Mouse (Mus musculus): ENCODE measurements around the gene Ube2q1. TPM values are rescaled to one million over a fixed set of nuclear protein-coding genes. Genes with fewer than 3 reads are reported as not detected.

Ube2q1 gene
- 43.8 and 138 TPM in 2 replicates for polyA plus RNA-seq (2012; ENCODE audit: low replicate concordance)

GRCm38 (mm10) chr3:89772968-89773709 is at the start of gene Ube2q1:
Gene Ube2q1, plus strand, starts transcription at chr3:89773616.

GRCm38 (mm10) chr3:89764119-89764724 is 9.2 kb upstream of the Ube2q1 start, which contains the start of gene Chrnb2:
Gene Chrnb2, minus strand, starts transcription at chr3:89764632.

GRCm38 (mm10) chr3:89830815-89831591 is 57.6 kb downstream of the Ube2q1 start, which contains the start of gene She:
Gene She, plus strand, starts transcription at chr3:89831370.

Other genes starting within 250 kb of the Ube2q1 start
- 17.7 and 31.8 TPM in 2 replicates for gene Adar, start 58.6 kb upstream of the Ube2q1 start, polyA plus RNA-seq (2012; ENCODE audit: low replicate concordance)
- 0.76 and 0.86 TPM in 2 replicates for gene Chrnb2, start 9.0 kb upstream of the Ube2q1 start, polyA plus RNA-seq (2012; ENCODE audit: low replicate concordance)
- 0.35 and 0.85 TPM in 2 replicates for gene She, start 57.8 kb downstream of the Ube2q1 start, polyA plus RNA-seq (2012; ENCODE audit: low replicate concordance)
- gene Il6ra, start 139.6 kb downstream of the Ube2q1 start, polyA plus RNA-seq (2012; ENCODE audit: low replicate concordance) = 46.6 and 58.2 TPM in 2 replicates
- gene Atp8b2, start 189.9 kb downstream of the Ube2q1 start, polyA plus RNA-seq (2012; ENCODE audit: low replicate concordance) = 17.9 and 25.2 TPM in 2 replicates
- gene Hax1, start 225.2 kb downstream of the Ube2q1 start, polyA plus RNA-seq (2012; ENCODE audit: low replicate concordance) = 7.5 and 28.3 TPM in 2 replicates

Data from hematopoietic multipotent progenitor cell, adult 10-12 weeks (in vitro differentiated cells).